ENCODE assay signal across 8 mouse cellular contexts in the genomic region with DNA sequence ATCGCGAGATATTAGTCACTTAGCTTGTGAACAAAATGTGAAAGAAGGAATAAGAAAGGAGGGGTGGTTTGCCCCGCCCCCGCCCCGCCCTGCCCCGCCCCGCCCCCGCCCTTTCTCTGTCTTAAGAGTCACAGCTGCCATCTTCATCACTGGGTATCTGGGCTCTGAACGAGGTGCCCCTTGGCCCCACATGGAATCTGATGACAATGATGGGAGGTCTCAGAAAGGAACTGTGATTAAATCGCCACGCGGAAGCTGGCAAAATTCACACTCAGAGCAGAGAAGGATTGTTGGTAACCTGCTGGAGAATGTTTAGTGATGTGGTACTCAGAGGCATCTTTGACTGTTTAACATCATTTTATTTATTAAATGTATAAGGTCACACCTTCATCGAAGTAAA.
DNase-seq lines count a peak whose midpoint lies in the region; ATAC-seq and TF ChIP-seq lines count a peak whose summit lies in the region.
"Had no signal": no experiment of that assay in that cellular context is flagged by ENCODE, and none has a peak within 500 bp of the region (broad histone marks: within the 10 kb centered on the region; RNA-seq: fewer than 3 reads in every experiment).

No protein-coding gene starts in this region.

- no peak for TF ChIP-seq CTCF in kidney, postnatal 0 days (IDR thresholded peaks at IDR 0.05; ENCODE audit: low read depth)

- no peak for DNase-seq in kidney, postnatal 0 days (ENCODE audit: low spot score)
- no peak for DNase-seq in kidney, adult 18-20 months
- peak; percentile 10 for DNase-seq in hindbrain, embryonic 11.5 days (ENCODE audit: low spot score)
- DNase-seq in limb, embryonic 14.5 days (ENCODE audit: low spot score): no peak
- DNase-seq in left cerebral cortex, postnatal 14 days (ENCODE audit: low spot score in 2 of 2): no peak
- DNase-seq in spleen, adult 12 weeks (ENCODE audit: low spot score): no peak
- DNase-seq: thymus, adult 18-20 months had no signal

- no peaks in the 10 kb centered on the region for H3K4me1 ChIP-seq in kidney, postnatal 0 days (replicated peaks; ENCODE audit: insufficient read depth, low read length)
- no peaks in the 10 kb centered on the region for H3K4me1 ChIP-seq in hindbrain, embryonic 11.5 days (replicated peaks; ENCODE audit: control insufficient read depth, insufficient read depth, low read length)
- H3K4me1 ChIP-seq in limb, embryonic 14.5 days (ENCODE audit: control insufficient read depth, insufficient read depth, low read length): peaks cover 4% of the 10 kb centered on the region
- H3K4me1 ChIP-seq in stomach, embryonic 14.5 days (ENCODE audit: control insufficient read depth, insufficient read depth, low read length): peaks cover 4% of the 10 kb centered on the region; the same call in 1 of the 2 replicates

- no peak overlapping the region for H3K4me3 ChIP-seq in kidney, postnatal 0 days (replicated peaks; ENCODE audit: low read depth, low read length)
- no peak overlapping the region for H3K4me3 ChIP-seq in hindbrain, embryonic 11.5 days (ENCODE audit: low read depth, low read length)
- peak overlapping the region; percentile 13; the same call in 1 of the 2 replicates for H3K4me3 ChIP-seq in limb, embryonic 14.5 days (replicated peaks; ENCODE audit: low read length)
- H3K4me3 ChIP-seq in stomach, embryonic 14.5 days (ENCODE audit: low read depth, low read length): peak overlapping the region; percentile 16; the same call in 1 of the 2 replicates

- peak overlapping the region; percentile 54 for H3K4me2 ChIP-seq in kidney, postnatal 0 days (ENCODE audit: low read length)
- H3K4me2 ChIP-seq in hindbrain, embryonic 11.5 days (replicated peaks; ENCODE audit: low read depth, low read length): peak overlapping the region; percentile 35
- H3K4me2 ChIP-seq in limb, embryonic 14.5 days (replicated peaks; ENCODE audit: low read depth, low read length, severe bottlenecking): peak overlapping the region; percentile 45
- peak overlapping the region; percentile 47 for H3K4me2 ChIP-seq in stomach, embryonic 14.5 days (replicated peaks; ENCODE audit: low read depth, low read length)

- WGBS in kidney, postnatal 0 days: 28% methylated on average over 13 of the region's 13 CpGs
- 26% methylated on average over 13 of the region's 13 CpGs for WGBS in hindbrain, embryonic 11.5 days
- 19% methylated on average over 13 of the region's 13 CpGs for WGBS in limb, embryonic 14.5 days
- WGBS in stomach, embryonic 14.5 days: 18% methylated on average over 13 of the region's 13 CpGs

- intact Hi-C loops in left cerebral cortex, postnatal 14 days (cut with DNase I): no loop called here

- H3K27me3 ChIP-seq in kidney, postnatal 0 days (ENCODE audit: insufficient read depth, low read length): no peaks in the 10 kb centered on the region
- no peaks in the 10 kb centered on the region for H3K27me3 ChIP-seq in hindbrain, embryonic 11.5 days (ENCODE audit: control insufficient read depth, insufficient read depth, low read length)
- no peaks in the 10 kb centered on the region for H3K27me3 ChIP-seq in limb, embryonic 14.5 days (ENCODE audit: control insufficient read depth, insufficient read depth, low read length)
- H3K27me3 ChIP-seq in stomach, embryonic 14.5 days (ENCODE audit: control insufficient read depth, insufficient read depth, low read length): no peaks in the 10 kb centered on the region

- ATAC-seq in kidney, postnatal 0 days (replicated peaks; ENCODE audit: low FRiP score, low read depth): no peak; the same call in 1 of the 2 replicates
- peak; percentile 57 for ATAC-seq in hindbrain, embryonic 11.5 days (ENCODE audit: low FRiP score)
- ATAC-seq in limb, embryonic 14.5 days (ENCODE audit: low FRiP score, low read depth): no peak
- ATAC-seq in stomach, embryonic 14.5 days (ENCODE audit: insufficient number of reproducible peaks, insufficient read depth, low FRiP score, low read depth): no peak

- H3K9me3 ChIP-seq in kidney, postnatal 0 days (replicated peaks; ENCODE audit: low read length): no peaks in the 10 kb centered on the region
- H3K9me3 ChIP-seq in hindbrain, embryonic 11.5 days (ENCODE audit: control insufficient read depth, low read length): no peaks in the 10 kb centered on the region
- H3K9me3 ChIP-seq in limb, embryonic 14.5 days (ENCODE audit: control insufficient read depth, low read length): no peaks in the 10 kb centered on the region
- no peaks in the 10 kb centered on the region for H3K9me3 ChIP-seq in stomach, embryonic 14.5 days (ENCODE audit: control insufficient read depth, low read depth, low read length)

- no peak overlapping the region for H3K9ac ChIP-seq in kidney, postnatal 0 days (ENCODE audit: low read depth, low read length)
- H3K9ac ChIP-seq in hindbrain, embryonic 11.5 days (ENCODE audit: low read depth, low read length): no peak overlapping the region
- H3K9ac ChIP-seq in limb, embryonic 14.5 days (ENCODE audit: low read depth, low read length, severe bottlenecking): peak overlapping the region; percentile 38; the same call in 1 of the 2 replicates
- no peak overlapping the region for H3K9ac ChIP-seq in stomach, embryonic 14.5 days (replicated peaks; ENCODE audit: low read depth, low read length)

- no peaks in the 10 kb centered on the region for H3K36me3 ChIP-seq in kidney, postnatal 0 days (ENCODE audit: insufficient read depth, low read length)
- H3K36me3 ChIP-seq in hindbrain, embryonic 11.5 days (ENCODE audit: control insufficient read depth, insufficient read depth, low read length): no peaks in the 10 kb centered on the region
- H3K36me3 ChIP-seq in limb, embryonic 14.5 days (ENCODE audit: control insufficient read depth, insufficient read depth, low read length): no peaks in the 10 kb centered on the region
- H3K36me3 ChIP-seq in stomach, embryonic 14.5 days (ENCODE audit: control insufficient read depth, insufficient read depth, low read length): no peaks in the 10 kb centered on the region

- H3K27ac ChIP-seq in kidney, postnatal 0 days: no peak overlapping the region
- H3K27ac ChIP-seq in hindbrain, embryonic 11.5 days (ENCODE audit: low read depth, low read length): no peak overlapping the region
- no peak overlapping the region for H3K27ac ChIP-seq in limb, embryonic 14.5 days (replicated peaks; ENCODE audit: low read depth, low read length)
- no peak overlapping the region for H3K27ac ChIP-seq in stomach, embryonic 14.5 days (ENCODE audit: low read length)

- no peak for TF ChIP-seq POLR2A in limb, embryonic 14.5 days (IDR thresholded peaks at IDR 0.05; ENCODE audit: borderline replicate concordance, extremely low read depth, insufficient read depth, insufficient read length)

Comparison
In these comparisons a context has a peak if more than half of its experiments do, and no peak if none do; other contexts are left out.
1. H3K4me3 ChIP-seq: peak in limb, embryonic 14.5 days (single experiment) and stomach, embryonic 14.5 days (single experiment); none in kidney, postnatal 0 days (single experiment) and hindbrain, embryonic 11.5 days (single experiment).
2. Peak in every context shown above with its lines, with median percentiles within 50 percentile points of each other: H3K4me2 ChIP-seq.